Mouse (Mus musculus) v-Abl transformed pro-B cells (cell line): ENCODE data around the gene Zfp831.

Experiments
- in situ Hi-C, 2 experiments: fragments of 400-800 bp; cut with MboI; formaldehyde crosslinking; loops; one replicate each; pipeline ENCODE4 v1.15.1; 2025; ENCODE audit not compliant: unreplicated experiment in 2 of 2

Zfp831 gene

DNA sequence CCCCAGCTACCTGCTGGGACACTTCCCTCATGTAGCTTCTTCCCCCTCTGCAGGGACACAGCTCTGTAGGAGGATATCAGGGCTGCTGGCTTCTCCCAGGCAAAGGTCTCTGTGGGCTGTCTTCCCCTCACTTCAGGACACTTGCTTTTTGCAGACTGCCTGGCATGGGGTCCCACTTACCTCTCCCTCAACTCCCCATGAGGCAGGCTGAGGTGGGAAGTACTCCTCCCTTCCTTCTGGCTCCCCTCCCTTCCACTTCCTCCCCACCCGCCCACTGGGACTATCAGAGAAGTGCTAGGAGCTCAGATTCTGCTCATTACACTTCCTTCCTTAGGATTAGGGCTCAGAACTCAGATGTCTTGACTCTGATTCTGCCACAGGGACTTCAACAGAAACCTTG is 6.6 kb upstream of the Zfp831 start:
- in situ Hi-C loops = no loop called here

DNA sequence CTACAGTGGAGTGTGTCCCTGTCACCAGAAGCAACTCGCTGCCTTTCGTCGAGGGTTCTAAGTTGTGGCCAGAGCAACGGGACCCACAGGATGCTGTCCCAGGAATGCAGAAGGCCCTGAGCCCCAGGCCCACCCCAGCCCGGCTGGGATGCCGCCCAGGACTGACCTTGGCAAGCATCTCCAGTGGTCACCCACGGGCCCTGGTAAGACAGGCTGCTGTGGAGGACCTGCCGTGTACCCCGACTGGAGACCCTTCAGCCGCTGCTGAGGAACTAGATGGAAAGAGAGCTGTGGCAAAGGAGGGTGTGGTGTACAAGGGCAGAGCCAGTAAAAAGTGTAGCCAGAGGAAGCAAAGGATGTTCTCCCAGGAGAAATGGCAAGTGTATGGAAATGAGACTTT is 1.6 kb downstream of the Zfp831 start:
- in situ Hi-C loops = no loop called here

DNA sequence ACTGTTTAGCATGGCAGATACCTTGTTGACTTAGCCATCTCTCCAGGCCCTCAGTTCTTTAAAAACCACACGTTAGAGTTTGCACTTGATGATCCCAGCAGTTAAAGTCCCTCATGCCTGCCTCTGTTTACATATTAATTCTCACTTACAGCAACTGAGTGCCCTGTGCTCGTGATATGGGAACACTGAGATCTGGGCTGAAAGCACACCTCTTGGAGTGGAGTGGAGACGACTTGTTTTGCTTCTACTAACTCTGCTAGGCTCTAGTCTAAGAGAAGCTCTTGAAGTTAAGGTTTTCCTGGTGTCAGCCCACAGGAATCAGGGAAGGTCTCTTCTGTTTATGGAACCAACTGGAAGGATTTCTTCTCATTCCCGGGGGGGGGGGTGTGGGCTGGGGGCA is 9.5 kb downstream of the Zfp831 start:
- in situ Hi-C loops = no loop called here

DNA sequence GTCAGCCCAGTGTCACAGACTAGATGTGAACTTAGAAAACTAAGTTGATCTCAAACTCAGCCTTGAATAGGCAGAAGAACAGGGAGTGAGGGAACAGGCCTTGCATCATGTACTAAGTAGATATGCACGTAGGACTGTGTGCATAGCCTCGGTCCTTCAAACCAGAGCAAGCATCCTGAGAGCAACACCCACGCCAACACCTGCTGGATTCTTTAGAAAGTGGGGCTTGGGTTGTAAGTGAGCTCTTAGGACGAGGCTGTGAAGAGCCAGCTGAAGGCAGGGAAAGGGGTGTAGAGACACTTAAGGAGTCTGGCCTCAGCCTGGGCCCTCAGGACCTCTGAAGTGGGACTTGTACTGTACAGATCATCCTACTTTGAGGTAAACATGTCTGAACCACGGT is 12.0 kb downstream of the Zfp831 start:
- in situ Hi-C loops = loop anchor here (5.0 kb wide), 2 partner anchors 38 to 163 kb away; no protein-coding TSS in a partner anchor

DNA sequence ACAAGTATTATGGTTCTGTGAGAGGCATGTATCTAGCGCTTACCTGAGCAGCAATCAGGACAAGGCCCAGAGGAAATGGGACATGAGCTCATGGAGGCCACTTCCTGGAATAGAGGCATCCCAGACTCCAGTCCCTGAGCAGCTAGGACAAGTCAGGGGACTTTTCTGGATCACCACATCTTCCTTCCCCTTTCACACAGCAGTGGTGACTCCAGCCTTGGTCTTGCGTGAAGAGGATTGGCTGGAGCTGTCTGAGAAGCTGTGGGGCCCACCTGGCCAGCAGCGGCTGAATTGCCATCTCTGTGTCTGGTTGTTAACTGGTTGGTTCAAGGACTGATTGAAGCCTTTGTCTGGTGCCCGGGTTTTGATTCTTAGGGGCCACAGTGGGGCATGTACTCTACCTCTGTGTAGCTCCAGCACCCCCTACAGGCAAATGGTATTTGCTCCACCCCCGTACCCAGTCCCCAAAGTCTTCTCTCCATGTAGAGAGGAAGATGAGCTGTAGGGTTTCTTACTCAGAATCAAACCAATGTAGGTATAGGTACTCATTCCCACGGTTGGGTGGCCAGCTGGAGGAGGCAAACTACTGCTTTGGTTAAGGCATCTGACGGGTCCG is 15.0 kb downstream of the Zfp831 start:
- in situ Hi-C loops = loop anchor here (5.0 kb wide), 2 partner anchors 41 to 166 kb away; no protein-coding TSS in a partner anchor

DNA sequence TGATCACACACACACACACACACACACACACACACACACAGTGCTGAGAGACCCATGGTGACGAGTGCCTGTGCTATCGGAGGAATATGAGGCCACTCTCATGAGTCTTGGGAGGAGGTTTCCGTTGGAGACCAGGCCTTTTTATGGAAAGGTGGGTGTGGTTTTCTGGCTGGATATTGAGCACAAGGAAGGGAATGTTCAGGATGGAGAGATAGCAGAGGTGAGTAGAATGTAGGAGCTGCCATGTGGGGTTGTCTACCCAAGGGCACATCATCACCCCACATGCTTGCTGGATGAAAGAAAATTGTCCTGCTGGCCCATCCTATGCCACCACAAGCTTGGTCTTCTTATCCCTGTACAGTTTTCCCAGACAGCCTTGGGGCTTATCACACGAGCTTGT is 16.5 kb downstream of the Zfp831 start:
- in situ Hi-C loops = loop anchor here (5.0 kb wide), 2 partner anchors 43 to 168 kb away; no protein-coding TSS in a partner anchor

DNA sequence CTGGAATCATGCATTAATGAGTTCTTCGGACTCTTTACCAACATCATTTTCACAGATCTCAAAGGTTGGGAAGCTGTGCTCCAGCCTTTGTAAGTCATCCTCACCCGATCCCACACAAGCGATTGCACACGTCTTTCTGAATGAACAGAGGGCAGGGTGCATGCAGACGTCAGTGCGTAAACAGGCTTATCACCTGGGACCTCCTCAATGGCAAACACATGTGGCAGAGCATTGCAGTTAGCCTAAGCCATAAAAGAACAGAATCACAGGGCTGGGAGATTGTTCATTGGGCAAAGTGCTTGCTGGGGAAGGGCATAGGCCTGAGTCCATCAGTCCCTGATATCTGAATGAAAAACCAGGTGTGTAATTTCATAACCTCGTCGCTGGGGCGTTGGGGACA is 17.0 kb downstream of the Zfp831 start:
- in situ Hi-C loops = no loop called here

DNA sequence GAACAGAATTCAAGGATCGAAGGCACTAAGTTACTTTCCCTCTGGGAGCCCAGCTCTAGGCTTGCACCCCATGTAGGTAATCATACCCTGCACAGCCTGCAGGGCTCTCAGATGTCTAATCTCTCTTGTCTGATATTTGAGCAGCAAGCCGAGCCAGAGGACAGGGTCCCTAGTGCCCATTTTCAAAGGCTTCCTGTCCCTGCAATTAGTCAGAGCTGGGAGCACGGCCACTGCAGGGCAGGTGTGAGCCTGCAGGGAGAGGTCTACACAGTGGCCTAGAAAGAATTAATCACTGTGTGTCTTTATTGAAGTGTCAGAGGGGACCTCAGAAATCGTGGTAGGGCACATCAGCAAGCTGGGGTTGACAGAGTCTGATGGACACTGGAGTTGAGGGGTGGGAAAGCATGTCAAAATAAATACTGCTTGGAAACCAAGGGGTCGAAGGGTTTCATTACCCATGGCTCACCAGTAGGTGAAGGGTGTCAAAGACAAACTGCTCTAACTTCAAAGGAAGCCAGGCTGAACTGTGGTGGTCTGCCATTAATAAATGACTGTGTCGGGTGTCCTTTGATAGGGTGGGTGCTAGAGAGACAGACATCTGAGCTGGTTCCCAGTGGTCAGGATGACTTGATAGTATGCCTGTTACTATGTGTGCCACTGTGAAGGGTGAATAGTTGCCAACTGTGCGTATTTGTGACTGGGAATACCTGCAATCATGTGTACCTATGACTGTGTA is 18.3 kb downstream of the Zfp831 start:
- in situ Hi-C loops = no loop called here

DNA sequence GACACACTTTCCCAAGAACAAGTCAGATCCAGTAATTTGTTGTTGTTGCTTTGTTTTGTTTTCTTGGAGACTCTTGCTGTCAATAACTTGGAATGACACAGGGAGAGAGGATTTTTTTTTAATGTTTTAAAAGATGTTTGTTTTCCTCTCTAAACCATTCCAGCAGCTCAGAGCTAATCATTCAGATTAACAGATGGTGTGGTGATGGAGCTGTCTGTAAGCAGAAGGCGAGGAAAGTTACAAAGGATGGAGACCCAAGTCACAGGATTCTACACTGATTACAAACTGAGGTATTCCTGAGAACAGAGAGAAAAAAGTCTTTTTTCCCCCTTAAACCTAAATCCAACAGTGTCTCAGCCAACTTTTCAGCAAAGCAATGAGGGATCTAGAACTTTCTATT is 19.3 kb downstream of the Zfp831 start:
- in situ Hi-C loops = no loop called here

DNA sequence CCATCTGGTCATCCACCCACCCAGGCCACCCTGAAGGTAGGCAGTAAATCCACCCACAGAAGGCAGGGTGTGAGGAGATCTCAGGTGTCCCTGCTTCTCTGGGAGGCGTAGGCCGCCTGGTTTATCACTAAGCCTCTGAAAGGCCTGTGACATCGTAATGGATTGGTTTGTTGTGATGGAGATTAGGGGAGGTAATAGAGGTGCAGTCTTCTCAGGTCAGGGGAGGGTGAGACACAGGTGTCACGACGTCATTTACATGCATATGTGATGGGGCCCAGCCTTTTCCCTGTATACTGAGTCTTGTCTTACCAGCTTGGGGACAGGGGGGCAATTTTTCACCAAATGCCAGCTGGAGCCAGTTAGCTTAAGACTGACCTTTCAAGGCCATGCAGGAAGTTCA is 22.1 kb downstream of the Zfp831 start:
- in situ Hi-C loops = no loop called here

DNA sequence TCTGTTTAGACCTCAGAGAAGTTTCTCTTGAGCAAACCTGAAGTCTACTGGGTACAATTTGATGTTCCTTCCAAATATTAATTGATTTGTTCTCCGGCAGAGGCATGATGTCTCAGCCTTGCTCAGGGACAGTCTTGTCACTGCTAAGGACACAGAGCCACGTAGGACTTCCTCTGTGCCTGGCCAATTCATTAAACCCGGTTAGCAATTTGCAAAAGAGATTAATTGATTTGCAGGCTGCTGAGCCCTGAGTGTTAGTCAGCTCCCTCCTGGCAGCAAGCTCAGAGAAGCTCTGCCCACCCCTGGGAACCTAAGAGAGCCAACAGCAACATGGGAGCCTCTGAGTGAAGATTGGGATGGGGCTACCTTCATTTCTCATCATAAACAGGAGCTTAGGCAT is 25.5 kb downstream of the Zfp831 start:
- in situ Hi-C loops = no loop called here

DNA sequence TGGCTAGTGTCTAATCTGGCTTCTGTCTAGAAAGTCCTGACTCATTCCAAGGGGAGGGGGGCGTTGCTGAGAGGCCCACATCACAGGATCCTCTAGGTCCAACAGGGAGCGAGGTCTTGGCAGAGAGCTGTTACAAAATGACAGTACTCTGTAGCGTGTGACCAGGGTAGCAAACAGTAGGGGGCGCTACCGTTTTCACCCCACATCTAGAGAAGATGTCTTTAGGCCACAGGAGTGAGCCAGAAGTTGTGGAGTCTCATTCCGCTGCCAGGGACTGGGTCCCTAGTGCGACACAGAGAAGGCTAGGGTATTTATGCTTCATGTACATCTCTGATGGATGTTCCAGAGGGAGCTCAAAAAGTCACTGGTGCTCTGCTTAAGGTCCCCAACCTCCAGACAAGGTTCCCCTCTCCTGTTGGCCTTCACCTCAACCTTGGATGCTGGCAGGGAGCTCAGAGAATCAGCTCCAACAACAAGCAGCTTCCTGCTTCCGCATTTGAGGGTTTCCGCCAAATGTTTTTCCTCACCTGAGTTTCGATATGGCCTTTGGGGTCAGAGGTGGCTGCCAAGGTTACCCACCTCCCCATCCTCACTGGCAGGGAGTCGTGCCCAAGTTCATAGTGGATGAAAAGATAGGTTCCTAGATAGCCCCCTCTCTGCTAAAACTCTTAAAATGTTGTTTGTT is 29.3 kb downstream of the Zfp831 start:
- in situ Hi-C loops = loop anchor here (5.0 to 10.0 kb wide), 4 partner anchors 125 to 1098 kb away; partner anchors contain the start of gene Ankrd60 (in 1 of the 2)

DNA sequence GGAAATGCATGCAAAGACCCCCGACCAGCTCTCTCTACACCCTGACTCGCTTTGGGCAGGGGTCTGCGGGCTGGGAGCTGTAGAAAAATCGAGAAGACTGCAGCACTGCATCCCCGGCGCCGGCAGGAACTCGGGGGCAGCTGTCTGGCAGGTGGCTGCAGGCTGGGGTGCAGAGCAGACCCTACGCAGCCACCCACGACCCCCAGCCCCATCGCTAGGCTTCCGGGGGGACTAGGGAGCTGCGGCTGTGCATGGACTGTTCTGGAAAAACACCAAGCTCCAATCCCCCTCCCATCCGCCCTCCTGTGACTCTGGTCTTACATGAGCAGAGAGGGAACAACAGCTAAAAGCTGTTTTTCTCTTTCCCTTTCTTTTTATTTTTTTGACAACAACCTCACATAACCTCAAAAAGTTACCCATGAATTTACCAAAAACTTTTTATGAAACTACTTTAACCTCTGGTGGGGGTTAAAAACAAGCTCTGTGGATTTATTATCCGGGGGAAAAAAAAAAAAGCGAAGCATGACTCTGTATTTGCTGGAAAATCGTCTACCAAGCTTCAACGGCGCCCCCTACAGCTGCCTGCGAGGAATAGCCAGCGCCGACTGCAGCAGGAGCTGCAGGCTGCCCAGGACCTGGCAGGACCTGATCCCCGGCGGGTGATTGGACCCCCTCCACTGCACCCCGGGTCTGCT is 30.4 kb downstream of the Zfp831 start:
- in situ Hi-C loops = loop anchor here (5.0 to 10.0 kb wide), 4 partner anchors 126 to 1099 kb away; partner anchors contain the start of gene Ankrd60 (in 1 of the 2)

DNA sequence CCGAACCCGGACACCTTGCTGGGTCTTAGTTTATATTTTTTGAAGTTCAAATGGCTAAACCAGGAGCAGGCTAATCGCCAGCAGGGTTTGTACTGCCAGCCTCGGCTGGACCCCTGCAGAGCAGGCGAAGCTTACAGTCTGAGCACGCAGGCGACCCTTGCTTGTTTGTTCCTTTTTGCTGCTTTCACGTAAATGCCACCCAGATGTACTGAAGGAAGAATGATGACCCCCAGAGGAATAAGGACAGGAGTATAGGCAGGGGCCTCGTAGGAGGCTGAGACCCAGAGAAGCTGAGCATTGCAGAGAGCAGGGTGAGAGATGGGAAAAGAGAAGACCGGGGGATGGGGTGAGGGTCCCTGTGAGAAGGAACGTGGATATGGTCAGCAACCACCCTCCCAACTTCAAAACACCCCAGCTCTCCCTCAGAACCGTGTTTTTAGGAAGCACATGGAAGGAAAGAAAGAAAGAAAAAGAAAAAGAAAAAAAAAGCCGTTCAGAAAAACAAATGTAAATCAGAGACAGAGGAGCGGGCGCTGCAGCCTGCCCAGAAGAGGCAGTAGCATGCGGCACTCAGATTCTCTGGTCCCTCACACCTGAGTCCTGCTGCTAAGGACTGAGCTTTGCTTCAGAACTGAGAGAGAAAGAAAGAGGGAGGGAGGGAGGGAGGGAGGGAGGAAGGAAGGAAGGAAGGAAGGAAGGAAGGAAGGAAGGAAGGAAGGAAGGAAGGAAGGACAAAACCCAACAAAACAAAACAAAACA is 31.1 kb downstream of the Zfp831 start:
- in situ Hi-C loops = loop anchor here (5.0 to 25.0 kb wide), 8 partner anchors 127 to 1487 kb away; partner anchors contain the start of gene Ankrd60 (in 1 of the 2)

DNA sequence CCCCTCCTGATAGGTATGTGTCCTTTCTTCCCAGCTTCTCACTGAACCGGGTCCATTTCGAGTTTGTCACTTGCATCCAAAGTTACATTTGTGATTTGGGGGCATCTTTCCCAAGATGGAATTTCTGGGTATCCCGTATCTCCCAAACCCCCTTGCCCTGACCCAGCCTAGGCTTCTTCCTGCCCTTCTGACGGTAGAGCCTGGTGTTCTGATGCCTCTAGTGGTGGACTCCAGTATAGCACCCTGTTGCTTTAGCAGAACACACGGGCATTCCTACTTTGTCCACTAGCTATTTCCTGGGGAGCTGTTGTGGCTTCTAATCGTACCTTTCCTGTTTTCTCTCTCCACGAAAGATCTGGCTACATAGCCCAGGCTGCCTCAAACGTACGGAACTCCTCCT is 32.3 kb downstream of the Zfp831 start:
- in situ Hi-C loops = loop anchor here (5.0 to 25.0 kb wide), 7 partner anchors 227 to 1488 kb away; partner anchors contain the start of gene Ankrd60 (in 1 of the 2)

DNA sequence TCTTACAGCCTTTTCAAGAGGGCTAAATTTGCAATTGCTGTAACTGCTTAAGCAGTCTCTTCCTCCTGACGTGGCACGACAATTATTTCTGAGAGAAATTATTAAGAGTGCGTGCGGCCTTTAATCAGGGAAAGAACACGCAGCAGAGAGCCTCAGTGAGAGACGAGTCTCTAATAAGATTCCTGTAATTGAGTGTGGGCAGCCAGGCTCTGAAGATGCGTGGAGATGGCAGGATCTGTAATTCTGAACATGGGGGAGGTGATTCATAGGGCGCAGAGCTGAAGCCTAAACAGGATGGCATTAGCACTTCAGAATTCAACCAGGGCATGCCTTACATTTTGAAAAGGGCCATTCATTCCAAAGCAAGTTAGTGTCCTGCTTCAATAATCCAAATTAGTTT is 58.0 kb downstream of the Zfp831 start:
- in situ Hi-C loops = no loop called here

DNA sequence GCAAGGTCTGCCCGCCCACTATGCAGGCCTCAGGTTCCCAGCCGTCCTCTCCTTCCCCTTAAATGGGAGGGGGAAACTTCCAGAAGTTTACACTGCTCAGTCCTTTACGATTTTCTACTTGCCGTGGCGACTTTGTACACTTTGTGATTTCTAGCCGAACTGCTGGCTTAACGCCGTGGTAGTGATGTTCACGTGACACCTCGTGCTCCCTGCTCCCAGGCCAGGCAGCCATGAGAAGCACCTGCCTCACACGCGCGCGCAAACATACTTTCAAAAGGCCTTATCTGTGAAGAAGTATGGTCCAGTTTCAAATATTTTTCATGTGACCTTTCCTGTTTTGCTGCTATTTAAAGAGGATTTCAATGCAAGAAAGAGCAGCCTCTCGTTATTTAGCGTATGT is 63.8 kb downstream of the Zfp831 start:
- in situ Hi-C loops = no loop called here

DNA sequence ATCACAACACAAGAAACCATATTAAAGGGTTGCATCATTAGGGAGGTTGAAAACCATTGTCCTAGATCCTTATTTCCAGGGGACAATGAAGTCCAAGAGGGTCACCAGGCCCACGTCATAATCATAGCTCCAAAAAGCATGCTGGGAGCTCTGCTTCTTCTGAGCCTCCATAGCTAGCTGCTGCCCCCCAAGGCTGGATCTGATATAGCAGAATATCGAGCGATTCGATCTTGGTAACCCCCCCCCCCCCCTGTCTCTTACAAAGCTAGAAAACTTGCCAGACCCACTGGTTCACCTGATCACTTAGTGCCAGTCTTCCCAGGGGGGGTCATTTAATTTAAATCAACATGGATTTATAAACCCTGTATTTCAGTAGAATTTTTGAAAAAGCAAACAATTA is 65.3 kb downstream of the Zfp831 start:
- in situ Hi-C loops = no loop called here

DNA sequence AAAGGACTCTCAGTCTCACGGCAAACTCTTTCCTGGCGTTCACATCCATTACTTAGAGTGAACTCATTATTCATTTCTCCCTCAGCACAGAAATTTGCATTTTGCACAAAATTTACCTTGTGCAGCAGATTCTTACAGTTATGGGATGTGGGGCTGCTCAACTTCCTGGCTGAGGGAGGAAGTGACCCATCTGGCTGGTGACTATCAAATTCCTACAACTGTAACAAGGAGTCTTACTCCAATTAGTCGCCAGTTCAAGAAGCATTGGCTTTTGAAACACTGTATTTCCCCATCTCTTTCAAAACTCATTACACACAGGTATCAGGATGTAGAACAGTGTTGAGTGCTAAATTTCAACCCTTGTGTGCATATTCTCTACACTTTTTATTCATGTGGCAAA is 66.9 kb downstream of the Zfp831 start:
- in situ Hi-C loops = no loop called here

DNA sequence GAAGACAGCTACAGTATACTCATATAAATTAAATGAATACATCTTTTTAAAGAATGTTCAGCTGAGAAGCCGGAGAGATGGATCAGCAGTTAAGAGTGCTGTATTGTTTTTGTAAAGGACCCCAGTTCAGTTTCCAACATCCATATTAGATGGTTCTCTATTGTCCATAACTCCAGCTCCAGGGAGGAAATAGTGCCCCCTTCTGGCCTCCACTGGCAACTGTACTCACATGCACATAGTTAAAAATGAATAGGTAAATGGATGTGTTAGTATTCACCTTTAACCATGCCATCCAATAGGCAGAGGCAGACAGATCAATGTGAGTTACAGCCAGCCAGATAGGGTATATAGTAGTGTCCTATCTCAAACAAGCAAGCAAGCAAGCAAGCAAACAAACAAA is 68.7 kb downstream of the Zfp831 start:
- in situ Hi-C loops = no loop called here
